Mouse (Mus musculus) hindbrain, postnatal 0 days (tissue): ENCODE results near the gene Exoc3l4. TPM values are rescaled to one million over a fixed set of nuclear protein-coding genes. Genes with fewer than 3 reads are reported as not detected.

Source experiments
- ATAC-seq: fragments of 200-750 bp; cut with Nextera tagmentation; 2 replicates; pipeline ENCODE4 v1.8.0; 2017; ENCODE audit warnings: mild to moderate bottlenecking, moderate TSS enrichment, moderate library complexity
- DNase-seq: peaks from one replicate; pipeline ENCODE4 v3.0.0-alpha.2; 2015; ENCODE audit warnings: low spot score
- H3K27ac ChIP-seq: fragments of 300-500 bp; sonication (generic); 2 replicates; pipeline ENCODE4 v1.5.1; 2014; ENCODE audit warnings: mild to moderate bottlenecking
- H3K27me3 ChIP-seq: fragments of 300-500 bp; sonication (generic); 2 replicates; pipeline ENCODE4 v1.6.1; 2014; ENCODE audit warnings: low read length, mixed read lengths; ENCODE audit not compliant: insufficient read depth
- H3K36me3 ChIP-seq: fragments of 300-500 bp; sonication (generic); 2 replicates; pipeline ENCODE4 v1.6.1; 2014; ENCODE audit warnings: low read length, mixed read lengths; ENCODE audit not compliant: insufficient read depth
- H3K4me1 ChIP-seq: fragments of 300-500 bp; sonication (generic); 2 replicates; pipeline ENCODE4 v1.6.1; 2014; ENCODE audit warnings: antibody characterized with exemption, low read length, mixed read lengths; ENCODE audit not compliant: insufficient read depth
- H3K4me2 ChIP-seq: fragments of 300-500 bp; sonication (generic); 2 replicates; pipeline ENCODE4 v1.6.1; 2014; ENCODE audit warnings: low read depth, mild to moderate bottlenecking, low read length, moderate library complexity, mixed read lengths
- H3K4me3 ChIP-seq: fragments of 300-500 bp; sonication (generic); 2 replicates; pipeline ENCODE4 v1.5.1; 2014; ENCODE audit warnings: low read length
- H3K9ac ChIP-seq: fragments of 300-500 bp; sonication (generic); replicated peaks from 2 replicates; pipeline ENCODE4 v1.6.1; 2014; ENCODE audit warnings: mild to moderate bottlenecking, low read length, moderate library complexity, mixed read lengths
- H3K9me3 ChIP-seq: fragments of 300-500 bp; sonication (generic); 2 replicates; pipeline ENCODE4 v1.6.1; 2016; ENCODE audit warnings: low read length, mixed read lengths
- CTCF ChIP-seq: IDR thresholded peaks from 2 replicates; pipeline ENCODE4 v1.5.1; 2016; ENCODE audit warnings: antibody characterized with exemption, control low read depth, low read depth
- WGBS: fragments of 180-500 bp; shearing (Covaris S2); extraction: QIAGEN DNeasy Blood & Tissue Kit; methylation state at CpG from one replicate; pipeline ENCODE4 v1.1.7; 2014; 5-methylcytosine and 5-hydroxymethylcytosine counted together
- polyA plus RNA-seq: library from polyadenylated mRNA; unstranded; fragments of >200 nt; fragmentation: Nextera tagmentation; extraction: Ambion mirVana; gene quantifications from 2 replicates; pipeline ENCODE4 v1.2.1, GENCODE M21; 2015
- total RNA-seq: library from RNA; depleted of rRNA; stranded (reverse); fragments of >200 nt; gene quantifications from 2 replicates; pipeline ENCODE4 v1.2.3, GENCODE M21; 2014

Gene Exoc3l4
- total and polyA plus RNA-seq, 2 experiments from 2014 or later = 0.99 to 2.3 TPM

GRCm38 (mm10) chr12:111422852-111423251 is 6.0 kb downstream of the Exoc3l4 start:
- ATAC-seq (no peak), DNase-seq (no peak)
- Histone ChIP-seq H3K9ac (no peak overlapping the region), H3K4me2 (no peak overlapping the region), H3K27me3 (peaks cover 29% of the 10 kb centered on the region), H3K36me3 (no peaks in the 10 kb centered on the region), H3K27ac (no peak overlapping the region), H3K9me3 (no peaks in the 10 kb centered on the region), H3K4me1 (no peaks in the 10 kb centered on the region), H3K4me3 (no peak overlapping the region)
- WGBS = 49% methylated on average over 5 of the region's 5 CpGs
- no peak for TF ChIP-seq CTCF

- peaks cover 29% of the 10 kb centered on the region for H3K27me3 ChIP-seq
- peak overlapping the region; percentile 51 for H3K4me2 ChIP-seq
- H3K36me3 ChIP-seq = no peaks in the 10 kb centered on the region
- ATAC-seq (no peak), DNase-seq (no peak)
- whole genome bisulfite sequencing = 5% methylated on average over 43 of the region's 43 CpGs
- H3K4me1 ChIP-seq = peaks cover 2% of the 10 kb centered on the region; the same call in 1 of the 2 replicates
- no peaks in the 10 kb centered on the region for H3K9me3 ChIP-seq
- H3K9ac ChIP-seq = no peak overlapping the region
- no peak overlapping the region for H3K27ac ChIP-seq
- H3K4me3 ChIP-seq = peak overlapping the region; percentile 29
- no peak for TF ChIP-seq CTCF
Measured at GRCm38 (mm10) chr12:111423570-111424129, 6.8 kb downstream of the Exoc3l4 start.

GRCm38 (mm10) chr12:111424547-111424946 is 7.7 kb downstream of the Exoc3l4 start:
- no peak overlapping the region for H3K4me2 ChIP-seq
- no peaks in the 10 kb centered on the region for H3K9me3 ChIP-seq
- peaks cover 30% of the 10 kb centered on the region for H3K27me3 ChIP-seq
- no peak for ATAC-seq
- WGBS = 22% methylated on average over 9 of the region's 9 CpGs
- no peak for DNase-seq
- H3K9ac ChIP-seq = no peak overlapping the region
- no peak overlapping the region for H3K4me3 ChIP-seq
- H3K4me1 ChIP-seq = peaks cover 11% of the 10 kb centered on the region; the same call in 1 of the 2 replicates
- no peak overlapping the region for H3K27ac ChIP-seq
- H3K36me3 ChIP-seq = no peaks in the 10 kb centered on the region
- no peak for TF ChIP-seq CTCF

GRCm38 (mm10) chr12:111425258-111425657 is 8.4 kb downstream of the Exoc3l4 start:
- Histone ChIP-seq H3K36me3 (no peaks in the 10 kb centered on the region), H3K4me2 (no peak overlapping the region), H3K4me1 (peaks cover 17% of the 10 kb centered on the region; the same call in 1 of the 2 replicates), H3K9ac (no peak overlapping the region), H3K27me3 (peaks cover 37% of the 10 kb centered on the region), H3K27ac (no peak overlapping the region), H3K9me3 (no peaks in the 10 kb centered on the region), H3K4me3 (no peak overlapping the region)
- peak; percentile 84 for DNase-seq
- 6% methylated on average over 15 of the region's 15 CpGs for WGBS
- peak; percentile 15 for ATAC-seq
- peak; percentile 87 for TF ChIP-seq CTCF

GRCm38 (mm10) chr12:111425789-111426460 is 9.1 kb downstream of the Exoc3l4 start:
- Histone ChIP-seq H3K27ac (no peak overlapping the region), H3K4me3 (no peak overlapping the region)

GRCm38 (mm10) chr12:111427438-111428113 is 10.8 kb downstream of the Exoc3l4 start:
- peaks cover 19% of the 10 kb centered on the region; the same call in 1 of the 2 replicates for H3K4me1 ChIP-seq
- peak; percentile 23 for TF ChIP-seq CTCF
- peak; percentile 81 for DNase-seq

More at GRCm38 (mm10) chr12:111425789-111426460, 9.1 kb downstream of the Exoc3l4 start:
- peak; percentile 90 for DNase-seq
- Histone ChIP-seq H3K27me3 (peaks cover 44% of the 10 kb centered on the region), H3K9ac (no peak overlapping the region), H3K4me1 (peaks cover 19% of the 10 kb centered on the region; the same call in 1 of the 2 replicates), H3K4me2 (peak overlapping the region; percentile 25; the same call in 1 of the 2 replicates), H3K36me3 (no peaks in the 10 kb centered on the region), H3K9me3 (no peaks in the 10 kb centered on the region)
- ATAC-seq = peak; percentile 61
- 14% methylated on average over 29 of the region's 29 CpGs for WGBS
- peak; percentile 96 for TF ChIP-seq CTCF

More at GRCm38 (mm10) chr12:111427438-111428113, 10.8 kb downstream of the Exoc3l4 start:
- Histone ChIP-seq H3K36me3 (no peaks in the 10 kb centered on the region), H3K9ac (no peak overlapping the region), H3K27me3 (peaks cover 40% of the 10 kb centered on the region), H3K4me2 (no peak overlapping the region), H3K27ac (no peak overlapping the region), H3K9me3 (no peaks in the 10 kb centered on the region), H3K4me3 (no peak overlapping the region)
- WGBS = 43% methylated on average over 12 of the region's 12 CpGs
- no peak for ATAC-seq
